Mouse (Mus musculus) forebrain, embryonic 10.5 days (tissue): Measurements from ENCODE around the gene Efcab5. TPM values are rescaled to one million over a fixed set of nuclear protein-coding genes. Genes with fewer than 3 reads are reported as not detected.

Source experiments
- microRNA counts: library from miRNA; unstranded; fragments of <30 nt; microRNA quantifications from one replicate; lab custom pipeline; 2017
- microRNA-seq: library from miRNA; unstranded; fragments of <30 nt; microRNA quantifications from one replicate; pipeline ENCODE4, GENCODE M21; 2017
- polyA plus RNA-seq: library from polyadenylated mRNA; unstranded; fragments of >200 nt; fragmentation: Nextera tagmentation; extraction: Ambion mirVana; gene quantifications from 2 replicates; pipeline ENCODE4 v1.2.1, GENCODE M21; 2016

The Efcab5 gene
- polyA plus RNA-seq, 1 experiment from 2014 or later: 0.25 TPM

MicroRNAs encoded within 50 kb of the gene (microRNA counts, 519-probe panel; counts per million panel counts)
- microRNA mmu-miR-423-3p (lab: Ali Mortazavi, UCI) (4,796 counts per million, percentile 82 among the panel's probes with 10 or more counts), microRNA mmu-miR-423-5p (lab: Ali Mortazavi, UCI) (4,076 counts per million, percentile 77 among the panel's probes with 10 or more counts)

Small RNA genes lying within 50 kb of the gene (microRNA-seq; reads per million reads assigned to microRNA genes)
- 12,249 reads per million, percentile 96 among the genes with 10 or more reads in this experiment for gene Mir423

Other genes with a start within 250 kb of the Efcab5 start
- gene Slc6a4, start 190.4 kb downstream of the Efcab5 start, polyA plus RNA-seq: 0.43 and 0.54 TPM in 2 replicates
- gene Nsrp1, start 110.5 kb downstream of the Efcab5 start, polyA plus RNA-seq: 65.5 and 70.4 TPM in 2 replicates
- 9.0 and 9.9 TPM in 2 replicates for gene Ssh2, start 27.3 kb upstream of the Efcab5 start, polyA plus RNA-seq